ENCODE assay signal across 20 mouse cellular contexts in genomic region chr4:100056446-100056845, GRCm38 (mm10). TPM values are rescaled to one million over a fixed set of nuclear protein-coding genes. Genes with fewer than 3 reads are reported as not detected.
DNase-seq lines count a peak whose midpoint lies in the region; ATAC-seq and TF ChIP-seq lines count a peak whose summit lies in the region.
"Had no signal": no experiment of that assay in that cellular context is flagged by ENCODE, and none has a peak within 500 bp of the region (broad histone marks: within the 10 kb centered on the region; RNA-seq: fewer than 3 reads in every experiment).

No protein-coding gene starts in this region.

- no peaks in the 10 kb centered on the region for H3K36me3 ChIP-seq in limb, embryonic 10.5 days
- H3K36me3 ChIP-seq: hindbrain, embryonic 13.5 days; limb, embryonic 13.5 days had no signal

- no peaks in the 10 kb centered on the region for H3K9me3 ChIP-seq in limb, embryonic 10.5 days (replicated peaks)
- H3K9me3 ChIP-seq: hindbrain, embryonic 13.5 days; limb, embryonic 13.5 days had no signal

- TF ChIP-seq CTCF in lung, adult 2 months (IDR thresholded peaks at IDR 0.05; ENCODE audit: insufficient read depth, low read length) = no peak

- H3K27ac ChIP-seq in limb, embryonic 10.5 days = no peak overlapping the region
- H3K27ac ChIP-seq: hindbrain, embryonic 13.5 days had no signal

- H3K4me1 ChIP-seq in lung, adult 2 months (ENCODE audit: control insufficient read depth, insufficient read depth, low read length) = no peaks in the 10 kb centered on the region
- H3K4me1 ChIP-seq in limb, embryonic 10.5 days = peaks cover 28% of the 10 kb centered on the region
- H3K4me1 ChIP-seq: hindbrain, embryonic 13.5 days had no signal

- H3K4me3 ChIP-seq in lung, adult 2 months (replicated peaks; ENCODE audit: extremely low read depth, low read depth, low read length) = no peak overlapping the region
- H3K4me3 ChIP-seq in limb, embryonic 10.5 days = no peak overlapping the region
- H3K4me3 ChIP-seq: hindbrain, embryonic 13.5 days; limb, embryonic 13.5 days had no signal

- 67% methylated on average over 4 of the region's 4 CpGs for WGBS in lung, adult 2 months
- 71% methylated on average over 4 of the region's 4 CpGs for WGBS in limb, embryonic 10.5 days

- peak; percentile 17 to 49 for DNase-seq in heart, adult 18-20 months
- DNase-seq in heart, adult 8-10 months (ENCODE audit: low spot score) = no peak
- DNase-seq in lung, postnatal 10 days = peak; percentile 12
- DNase-seq in lung, adult 2 months = no peak
- peak; percentile 29 for DNase-seq in limb, embryonic 10.5 days (ENCODE audit: low spot score)
- DNase-seq: adrenal gland, postnatal 14 days; kidney, adult 9 months; kidney, postnatal 36 days; lung, adult 18-20 months; lung, postnatal 36 days; right cerebral cortex, postnatal 25 days; thymus, postnatal 25 days had no signal

- no peaks in the 10 kb centered on the region for H3K27me3 ChIP-seq in limb, embryonic 10.5 days (ENCODE audit: low read depth, poor library complexity, severe bottlenecking)
- H3K27me3 ChIP-seq: CH12.LX; hindbrain, embryonic 13.5 days; limb, embryonic 13.5 days had no signal

- TF ChIP-seq POLR2A in lung, adult 2 months (IDR thresholded peaks at IDR 0.05; ENCODE audit: borderline replicate concordance, extremely low read depth, low read depth, low read length) = no peak

- ATAC-seq in granulocyte monocyte progenitor cell, adult 5-6 weeks (replicated peaks; ENCODE audit: poor library complexity, severe bottlenecking) = no peak
- no peak for ATAC-seq in erythroblast, adult 5-6 weeks (replicated peaks; ENCODE audit: low FRiP score, poor library complexity, severe bottlenecking)
- ATAC-seq: inflammation-experienced regulatory T-cells, adult 6 months had no signal

RNA-seq across cellular contexts. Expression of gene Ror1, which starts 39.1 kb away (rescaled TPM):
- total RNA-seq in heart, adult 18-20 months (2021) = 1 to 10 TPM; 3.6 to 3.7 TPM
- total RNA-seq in heart, adult 8-10 months (2022) = 1 to 10 TPM; 2.9 to 3.8 (median 3.3) TPM
- polyA plus RNA-seq in lung, adult 2 months (2012; rRNA removed) = 2.2 and 2.6 TPM in 2 replicates
- polyA plus RNA-seq in limb, embryonic 10.5 days (2016; fragmentation: Nextera tagmentation; extraction: Ambion mirVana) = 10.6 and 14.0 TPM in 2 replicates
- not detected in 2 replicates for total RNA-seq in granulocyte monocyte progenitor cell, adult 5-6 weeks (2014; fragmentation: Nextera tagmentation)
- total RNA-seq in granulocyte monocyte progenitor cell, adult 5-6 weeks (2017) = not detected in 2 replicates
- total RNA-seq in erythroblast, adult 5-6 weeks (2015; ENCODE audit: low replicate concordance) = not detected in 2 replicates
- total RNA-seq in erythroblast, adult 5-6 weeks (2017; ENCODE audit: low replicate concordance) = not detected in 2 replicates
- total RNA-seq: CH12.LX; megakaryocyte-erythroid progenitor cell, adult 5-6 weeks; MEL had no signal
- polyA plus RNA-seq: inflammation-experienced regulatory T-cells, adult 6 months had no signal

Comparison
In these comparisons a context has a peak if more than half of its experiments do, and no peak if none do; other contexts are left out.
1. DNase-seq: peak in heart, adult 18-20 months (2 of 2), lung, postnatal 10 days (single experiment) and limb, embryonic 10.5 days (single experiment); none in heart, adult 8-10 months (single experiment) and lung, adult 2 months (single experiment).